Mouse (Mus musculus) bone marrow macrophage, adult 2 months (primary cell): ENCODE data around the gene Aipl1. TPM values are rescaled to one million over a fixed set of nuclear protein-coding genes. Genes with fewer than 3 reads are reported as not detected.

Experiments used
- H3K27ac ChIP-seq: 2 replicates; pipeline ENCODE4 v1.5.1; 2012; ENCODE audit warnings: low read depth, low read length; ENCODE audit not compliant: insufficient read depth
- H3K4me1 ChIP-seq: 2 replicates; pipeline ENCODE4 v1.6.1; 2012; ENCODE audit warnings: low read length; ENCODE audit not compliant: control insufficient read depth, insufficient read depth
- H3K4me3 ChIP-seq: 2 replicates; pipeline ENCODE4 v1.5.1; 2012; ENCODE audit warnings: mild to moderate bottlenecking, low read length, moderate library complexity; ENCODE audit not compliant: insufficient read depth
- CTCF ChIP-seq: IDR thresholded peaks from 2 replicates; pipeline ENCODE4 v1.5.1; 2012; ENCODE audit warnings: low read depth, mild to moderate bottlenecking, low read length, moderate library complexity
- POLR2A ChIP-seq: IDR thresholded peaks from 2 replicates; pipeline ENCODE4 v1.6.1; 2012; ENCODE audit warnings: mild to moderate bottlenecking, low read depth, low read length, borderline replicate concordance
- polyA plus RNA-seq: library from polyadenylated mRNA; stranded (reverse); fragments of >200 nt; gene quantifications from 2 replicates; pipeline ENCODE4 v1.2.4, GENCODE M21; 2012; ENCODE audit not compliant: missing spikeins, insufficient read depth, insufficient read length

The Aipl1 gene
- polyA plus RNA-seq, 1 experiment: 0.38 TPM

DNA sequence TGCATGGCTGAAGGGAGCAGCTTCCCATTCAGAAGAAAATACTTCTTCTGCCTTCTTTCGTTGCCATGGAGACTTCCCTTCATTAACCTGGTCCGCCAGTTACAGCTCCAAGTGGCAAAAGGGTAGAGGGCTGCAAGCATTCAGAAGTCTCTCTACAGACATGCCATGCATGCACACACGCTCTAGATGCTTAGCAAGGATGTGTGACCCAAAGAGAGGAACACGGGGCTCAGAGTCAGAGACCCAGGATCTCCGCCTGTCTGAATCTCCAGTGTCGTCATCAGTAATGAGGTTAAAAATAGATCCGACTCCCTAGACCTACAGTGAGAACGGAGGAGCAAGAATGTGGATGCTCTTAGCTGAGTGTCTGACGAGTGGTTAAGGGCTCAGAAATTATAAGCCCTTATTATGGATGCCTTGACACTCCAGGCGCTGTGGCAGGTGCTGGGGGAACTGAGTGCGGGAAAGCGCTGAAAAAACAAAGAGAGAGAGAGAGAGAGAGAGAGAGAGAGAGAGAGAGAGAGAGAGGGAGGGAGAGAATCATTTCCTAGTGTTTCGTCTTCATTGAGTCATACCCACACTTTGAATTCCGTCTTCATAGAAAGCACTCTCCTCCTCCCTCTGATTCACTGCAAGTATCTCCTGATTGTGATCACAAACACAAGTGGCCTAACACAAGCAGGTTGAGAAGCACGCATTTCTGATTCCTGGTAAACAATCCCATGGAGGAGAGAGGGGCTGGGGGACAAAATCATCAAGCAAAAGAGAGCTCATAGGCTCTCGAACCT, 2.5 kb upstream of the Aipl1 start:
- TF ChIP-seq POLR2A (no peak), CTCF (no peak)
- H3K4me1 ChIP-seq: peaks cover 40% of the 10 kb centered on the region

GRCm38 (mm10) chr11:72037996-72038395, 687 bp upstream of the Aipl1 start:
- Histone ChIP-seq H3K27ac (no peak overlapping the region), H3K4me1 (peaks cover 37% of the 10 kb centered on the region), H3K4me3 (no peak overlapping the region)
- TF ChIP-seq POLR2A (no peak), CTCF (peak; percentile 68)

More for the DNA sequence above, 2.5 kb upstream of the Aipl1 start:
- Histone ChIP-seq H3K27ac (no peak overlapping the region), H3K4me3 (no peak overlapping the region)

- H3K27ac ChIP-seq: no peak overlapping the region
- peaks cover 11% of the 10 kb centered on the region for H3K4me1 ChIP-seq
- no peak overlapping the region for H3K4me3 ChIP-seq
- TF ChIP-seq CTCF: no peak
Measured at GRCm38 (mm10) chr11:72032589-72032988, 4.7 kb downstream of the Aipl1 start.

DNA sequence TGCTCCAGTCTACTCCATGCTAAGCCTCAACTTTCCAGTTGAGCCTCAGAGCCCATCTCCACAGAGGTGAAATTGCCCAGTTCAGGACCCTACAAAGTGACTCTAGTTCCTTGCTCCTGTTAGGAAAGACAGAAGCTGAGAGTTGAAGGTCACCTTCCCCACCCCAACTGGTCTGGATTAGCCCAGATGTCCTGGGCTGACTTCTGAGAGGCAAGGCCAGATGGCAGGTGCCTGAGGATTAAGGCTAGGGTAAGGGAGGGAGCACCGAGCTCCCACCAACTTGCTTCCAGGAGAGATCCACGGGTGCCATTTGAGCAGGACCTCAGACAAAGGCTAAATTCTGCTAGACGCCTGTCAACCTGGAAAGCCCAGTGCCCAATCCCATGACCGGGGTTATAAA, 5.2 kb downstream of the Aipl1 start:
- H3K4me1 ChIP-seq: peaks cover 8% of the 10 kb centered on the region
- H3K4me3 ChIP-seq: no peak overlapping the region
- TF ChIP-seq POLR2A: no peak
- no peak for TF ChIP-seq CTCF
- H3K27ac ChIP-seq: no peak overlapping the region

GRCm38 (mm10) chr11:72031353-72031752, 6.0 kb downstream of the Aipl1 start:
- no peak overlapping the region for H3K27ac ChIP-seq
- H3K4me3 ChIP-seq: no peak overlapping the region
- no peak for TF ChIP-seq CTCF
- TF ChIP-seq POLR2A: no peak
- peaks cover 6% of the 10 kb centered on the region for H3K4me1 ChIP-seq

GRCm38 (mm10) chr11:72029143-72029542, 8.2 kb downstream of the Aipl1 start:
- no peak overlapping the region for H3K27ac ChIP-seq
- no peak for TF ChIP-seq POLR2A
- no peak for TF ChIP-seq CTCF
- H3K4me3 ChIP-seq: no peak overlapping the region
- no peaks in the 10 kb centered on the region for H3K4me1 ChIP-seq

- TF ChIP-seq CTCF (no peak), POLR2A (no peak)
- Histone ChIP-seq H3K4me3 (no peak overlapping the region), H3K27ac (no peak overlapping the region), H3K4me1 (no peaks in the 10 kb centered on the region)
Measured at GRCm38 (mm10) chr11:72027836-72028235, 9.5 kb downstream of the Aipl1 start.

DNA sequence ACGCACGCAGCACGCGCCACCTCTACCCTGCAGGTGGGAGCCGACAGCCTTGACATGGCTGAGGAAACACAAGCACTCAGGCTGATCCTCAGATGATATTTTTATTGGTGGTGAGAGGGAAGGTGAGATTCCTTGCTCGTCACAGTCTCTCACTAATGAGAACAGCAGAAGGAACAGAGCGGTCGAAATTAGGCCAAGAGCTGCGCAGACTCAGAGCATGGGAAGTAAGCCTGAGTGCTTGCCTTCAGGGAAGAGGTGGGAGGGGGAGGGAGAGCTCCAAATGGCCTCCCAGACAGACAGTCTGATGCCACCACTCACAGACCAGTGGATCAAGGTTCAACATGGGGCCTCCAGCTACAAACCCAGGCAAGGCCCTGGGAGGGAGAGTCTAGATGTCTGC, 10.8 kb downstream of the Aipl1 start:
- Histone ChIP-seq H3K27ac (no peak overlapping the region), H3K4me1 (no peaks in the 10 kb centered on the region), H3K4me3 (no peak overlapping the region)
- TF ChIP-seq CTCF: no peak
- no peak for TF ChIP-seq POLR2A

DNA sequence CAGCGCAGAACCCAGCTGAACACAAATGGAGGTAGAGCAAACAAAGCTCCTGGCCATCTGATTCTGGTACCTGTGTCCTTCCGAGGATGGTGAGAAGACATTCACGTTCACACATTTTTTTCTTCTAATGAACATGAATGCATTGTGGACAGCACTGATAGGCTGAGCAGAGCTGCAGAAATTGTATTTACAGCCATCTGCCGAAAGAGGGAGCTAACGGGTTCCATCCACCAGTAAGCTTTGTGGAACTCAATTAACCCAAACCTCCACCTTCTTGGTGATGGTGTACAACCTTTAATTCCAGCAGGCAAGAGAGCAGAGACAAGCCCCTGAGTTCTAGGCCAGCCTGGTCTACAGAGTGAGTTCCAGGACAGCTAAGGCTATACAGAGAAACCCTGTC, 11.5 kb downstream of the Aipl1 start:
- TF ChIP-seq CTCF (no peak), POLR2A (no peak)

GRCm38 (mm10) chr11:72024193-72024781, 13.0 kb downstream of the Aipl1 start:
- H3K27ac ChIP-seq: no peak overlapping the region
- no peaks in the 10 kb centered on the region for H3K4me1 ChIP-seq
- TF ChIP-seq POLR2A: no peak
- peak; percentile 46; the same call in 1 of the 2 replicates for TF ChIP-seq CTCF
- H3K4me3 ChIP-seq: no peak overlapping the region

More for the DNA sequence above, 11.5 kb downstream of the Aipl1 start:
- Histone ChIP-seq H3K4me3 (no peak overlapping the region), H3K4me1 (no peaks in the 10 kb centered on the region), H3K27ac (no peak overlapping the region)
